ENCODE assay signal across 7 mouse cellular contexts in the genomic region with DNA sequence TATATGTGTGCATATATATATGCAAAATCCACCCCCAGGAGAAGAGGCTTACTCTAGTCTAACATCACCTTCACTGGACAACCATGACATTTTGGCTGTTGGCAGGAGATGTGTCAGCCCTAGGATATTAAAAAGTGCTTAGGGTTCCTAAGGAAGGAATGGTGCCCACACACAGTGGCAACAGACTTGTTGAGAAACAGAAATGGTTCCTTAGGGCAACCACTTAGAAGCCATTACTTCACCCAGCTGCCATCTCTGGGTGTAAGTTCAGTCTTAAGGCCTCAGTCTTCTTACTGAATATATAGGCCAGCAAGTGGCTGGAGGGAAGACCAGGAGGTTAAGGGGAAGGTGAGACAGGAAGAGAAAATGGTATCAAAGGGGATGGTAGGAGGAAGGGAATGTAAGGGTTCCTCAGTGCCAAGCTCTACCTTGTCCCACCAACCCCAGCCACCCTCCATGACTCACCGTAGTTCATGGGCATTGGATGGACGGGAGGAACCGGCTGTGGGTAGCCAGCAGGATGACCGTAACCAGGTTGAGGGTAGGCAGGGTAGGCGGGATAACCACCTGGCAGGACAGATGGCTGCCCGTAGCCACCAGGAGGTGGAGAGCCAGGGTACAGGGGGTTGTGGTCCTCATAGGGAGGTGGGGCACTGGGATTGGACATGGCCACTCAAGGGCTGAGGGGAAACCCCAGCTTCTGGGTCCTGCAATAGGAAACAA. TPM values are rescaled to one million over a fixed set of nuclear protein-coding genes. Genes with fewer than 3 reads are reported as not detected.
DNase-seq lines count a peak whose midpoint lies in the region; ATAC-seq and TF ChIP-seq lines count a peak whose summit lies in the region.

No protein-coding gene starts in this region.

- H3K4me3 ChIP-seq in kidney, embryonic 16.5 days (ENCODE audit: low read length) = no peak overlapping the region
- no peak overlapping the region for H3K4me3 ChIP-seq in embryonic facial prominence, embryonic 15.5 days (replicated peaks)
- H3K4me3 ChIP-seq in hindbrain, postnatal 0 days (ENCODE audit: low read length) = no peak overlapping the region
- H3K4me3 ChIP-seq in neural tube, embryonic 12.5 days = no peak overlapping the region

- H3K4me1 ChIP-seq in kidney, embryonic 16.5 days (ENCODE audit: insufficient read depth, low read length) = peaks cover 45% of the 10 kb centered on the region
- H3K4me1 ChIP-seq in embryonic facial prominence, embryonic 15.5 days = peaks cover 56% of the 10 kb centered on the region
- peaks cover 33% of the 10 kb centered on the region for H3K4me1 ChIP-seq in hindbrain, postnatal 0 days (ENCODE audit: insufficient read depth, low read length)
- peaks cover 20% of the 10 kb centered on the region for H3K4me1 ChIP-seq in neural tube, embryonic 12.5 days

- ATAC-seq in kidney, embryonic 16.5 days (ENCODE audit: low FRiP score, low TSS enrichment) = no peak
- ATAC-seq in embryonic facial prominence, embryonic 15.5 days (ENCODE audit: insufficient number of reproducible peaks, low FRiP score, low TSS enrichment, low read depth) = no peak
- no peak for ATAC-seq in hindbrain, postnatal 0 days
- ATAC-seq in neural tube, embryonic 12.5 days (ENCODE audit: low FRiP score, low read depth) = peak; percentile 14; the same call in 1 of the 2 replicates
- ATAC-seq in megakaryocyte progenitor cell, adult 5-6 weeks (replicated peaks; ENCODE audit: poor library complexity) = no peak; the same call in 1 of the 2 replicates

- H3K9ac ChIP-seq in kidney, embryonic 16.5 days (replicated peaks; ENCODE audit: low read length) = peak overlapping the region; percentile 62
- no peak overlapping the region for H3K9ac ChIP-seq in embryonic facial prominence, embryonic 15.5 days
- H3K9ac ChIP-seq in hindbrain, postnatal 0 days (replicated peaks; ENCODE audit: low read length) = no peak overlapping the region
- no peak overlapping the region for H3K9ac ChIP-seq in neural tube, embryonic 12.5 days

- peaks cover 36% of the 10 kb centered on the region for H3K36me3 ChIP-seq in kidney, embryonic 16.5 days (ENCODE audit: insufficient read depth, low read length)
- peaks cover 41% of the 10 kb centered on the region for H3K36me3 ChIP-seq in embryonic facial prominence, embryonic 15.5 days
- peaks cover 4% of the 10 kb centered on the region for H3K36me3 ChIP-seq in hindbrain, postnatal 0 days (ENCODE audit: insufficient read depth, low read length)
- peaks cover 23% of the 10 kb centered on the region for H3K36me3 ChIP-seq in neural tube, embryonic 12.5 days

- TF ChIP-seq CTCF in hindbrain, postnatal 0 days (IDR thresholded peaks at IDR 0.05; ENCODE audit: low read depth) = no peak

- no peak for DNase-seq in kidney, adult 18-20 months
- DNase-seq in hindbrain, postnatal 0 days (ENCODE audit: low spot score) = no peak
- no peak for DNase-seq in gastrocnemius, adult 8-10 months (ENCODE audit: low spot score in 2 of 2)

- H3K27ac ChIP-seq in kidney, embryonic 16.5 days (ENCODE audit: low read length) = peak overlapping the region; percentile 98
- H3K27ac ChIP-seq in embryonic facial prominence, embryonic 15.5 days (replicated peaks) = peak overlapping the region; percentile 99
- H3K27ac ChIP-seq in hindbrain, postnatal 0 days = peak overlapping the region; percentile 84
- no peak overlapping the region; the same call in 1 of the 2 replicates for H3K27ac ChIP-seq in neural tube, embryonic 12.5 days

- no peaks in the 10 kb centered on the region for H3K9me3 ChIP-seq in kidney, embryonic 16.5 days (ENCODE audit: low read length)
- H3K9me3 ChIP-seq in embryonic facial prominence, embryonic 15.5 days (replicated peaks) = no peaks in the 10 kb centered on the region
- H3K9me3 ChIP-seq in hindbrain, postnatal 0 days (ENCODE audit: low read length) = no peaks in the 10 kb centered on the region
- no peaks in the 10 kb centered on the region for H3K9me3 ChIP-seq in neural tube, embryonic 12.5 days

- H3K27me3 ChIP-seq in kidney, embryonic 16.5 days (ENCODE audit: insufficient read depth, low read length) = no peaks in the 10 kb centered on the region
- H3K27me3 ChIP-seq in embryonic facial prominence, embryonic 15.5 days = no peaks in the 10 kb centered on the region
- H3K27me3 ChIP-seq in hindbrain, postnatal 0 days (ENCODE audit: insufficient read depth, low read length) = no peaks in the 10 kb centered on the region
- no peaks in the 10 kb centered on the region for H3K27me3 ChIP-seq in neural tube, embryonic 12.5 days (replicated peaks)

- peak overlapping the region; percentile 43 for H3K4me2 ChIP-seq in kidney, embryonic 16.5 days (replicated peaks; ENCODE audit: low read depth, low read length)
- H3K4me2 ChIP-seq in embryonic facial prominence, embryonic 15.5 days (replicated peaks) = peak overlapping the region; percentile 43
- no peak overlapping the region for H3K4me2 ChIP-seq in hindbrain, postnatal 0 days (ENCODE audit: low read depth, low read length)
- 0 out of 2 replicates have a peak overlapping the region, but pooled peaks have one; percentile 44 for H3K4me2 ChIP-seq in neural tube, embryonic 12.5 days (replicated peaks)

- WGBS in kidney, embryonic 16.5 days = 81% methylated on average over 6 of the region's 6 CpGs
- 82% methylated on average over 6 of the region's 6 CpGs for WGBS in embryonic facial prominence, embryonic 15.5 days
- WGBS in hindbrain, postnatal 0 days = 83% methylated on average over 6 of the region's 6 CpGs
- WGBS in neural tube, embryonic 12.5 days = 95% methylated on average over 6 of the region's 6 CpGs

RNA-seq across cellular contexts. Expression of a gene that starts 10.2 kb away (rescaled TPM):
- 149 and 156 TPM in 2 replicates for polyA plus RNA-seq in kidney, embryonic 16.5 days (2015; fragmentation: Nextera tagmentation; extraction: Ambion mirVana)
- 120 and 130 TPM in 2 replicates for polyA plus RNA-seq in embryonic facial prominence, embryonic 15.5 days (2015; fragmentation: Nextera tagmentation; extraction: Ambion mirVana)
- total RNA-seq in hindbrain, postnatal 0 days (2014; rRNA removed) = 102 and 113 TPM in 2 replicates
- polyA plus RNA-seq in hindbrain, postnatal 0 days (2015; fragmentation: Nextera tagmentation; extraction: Ambion mirVana) = 143 TPM in 2 replicates
- polyA plus RNA-seq in neural tube, embryonic 12.5 days (2016; fragmentation: Nextera tagmentation; extraction: Ambion mirVana) = 96.1 and 104 TPM in 2 replicates
- total RNA-seq in megakaryocyte progenitor cell, adult 5-6 weeks (2015) = 29.8 and 32.4 TPM in 2 replicates
- 11.2 and 21.6 TPM in 2 replicates for total RNA-seq in megakaryocyte progenitor cell, adult 5-6 weeks (2017)
- 10 to 100 TPM; 51.9 to 56.2 (median 53.1) TPM for total RNA-seq in gastrocnemius, adult 8-10 months (2022)

RNA-seq across cellular contexts. Expression of a gene that starts 10.4 kb away (rescaled TPM):
- 322 and 350 TPM in 2 replicates for polyA plus RNA-seq in kidney, embryonic 16.5 days (2015; fragmentation: Nextera tagmentation; extraction: Ambion mirVana)
- polyA plus RNA-seq in embryonic facial prominence, embryonic 15.5 days (2015; fragmentation: Nextera tagmentation; extraction: Ambion mirVana) = 247 and 256 TPM in 2 replicates
- total RNA-seq in hindbrain, postnatal 0 days (2014; rRNA removed) = 131 and 161 TPM in 2 replicates
- 212 and 219 TPM in 2 replicates for polyA plus RNA-seq in hindbrain, postnatal 0 days (2015; fragmentation: Nextera tagmentation; extraction: Ambion mirVana)
- 189 and 196 TPM in 2 replicates for polyA plus RNA-seq in neural tube, embryonic 12.5 days (2016; fragmentation: Nextera tagmentation; extraction: Ambion mirVana)
- total RNA-seq in megakaryocyte progenitor cell, adult 5-6 weeks (2015) = 45.3 and 49.7 TPM in 2 replicates
- total RNA-seq in megakaryocyte progenitor cell, adult 5-6 weeks (2017) = 98.1 and 104 TPM in 2 replicates
- total RNA-seq in gastrocnemius, adult 8-10 months (2022) = 10 to 100 TPM; 73.2 to 88.7 (median 78.0) TPM

RNA-seq across cellular contexts. Expression of a gene that starts 10.5 kb away (rescaled TPM):
- polyA plus RNA-seq in kidney, embryonic 16.5 days (2015; fragmentation: Nextera tagmentation; extraction: Ambion mirVana) = 33.5 and 35.1 TPM in 2 replicates
- 56.6 and 63.9 TPM in 2 replicates for polyA plus RNA-seq in embryonic facial prominence, embryonic 15.5 days (2015; fragmentation: Nextera tagmentation; extraction: Ambion mirVana)
- total RNA-seq in hindbrain, postnatal 0 days (2014; rRNA removed) = 16.4 and 17.5 TPM in 2 replicates
- polyA plus RNA-seq in hindbrain, postnatal 0 days (2015; fragmentation: Nextera tagmentation; extraction: Ambion mirVana) = 14.8 and 16.5 TPM in 2 replicates
- polyA plus RNA-seq in neural tube, embryonic 12.5 days (2016; fragmentation: Nextera tagmentation; extraction: Ambion mirVana) = 9.0 and 9.5 TPM in 2 replicates
- 13.6 and 13.8 TPM in 2 replicates for total RNA-seq in megakaryocyte progenitor cell, adult 5-6 weeks (2015)
- 14.0 and 18.4 TPM in 2 replicates for total RNA-seq in megakaryocyte progenitor cell, adult 5-6 weeks (2017)
- 10 to 100 TPM; 31.3 to 38.1 (median 32.9) TPM for total RNA-seq in gastrocnemius, adult 8-10 months (2022)

RNA-seq across cellular contexts. Expression of a gene that starts 16.5 kb away (rescaled TPM):
- 1.6 and 1.9 TPM in 2 replicates for polyA plus RNA-seq in kidney, embryonic 16.5 days (2015; fragmentation: Nextera tagmentation; extraction: Ambion mirVana)
- not detected in 2 replicates for polyA plus RNA-seq in embryonic facial prominence, embryonic 15.5 days (2015; fragmentation: Nextera tagmentation; extraction: Ambion mirVana)
- total RNA-seq in hindbrain, postnatal 0 days (2014; rRNA removed) = not detected in 2 replicates
- 0.16 TPM in 1 of 2 replicates, not detected in the other for polyA plus RNA-seq in hindbrain, postnatal 0 days (2015; fragmentation: Nextera tagmentation; extraction: Ambion mirVana)
- polyA plus RNA-seq in neural tube, embryonic 12.5 days (2016; fragmentation: Nextera tagmentation; extraction: Ambion mirVana) = 0.19 TPM in 1 of 2 replicates, not detected in the other
- total RNA-seq in megakaryocyte progenitor cell, adult 5-6 weeks (2015) = 0.12 TPM in 1 of 2 replicates, not detected in the other
- not detected in 2 replicates for total RNA-seq in megakaryocyte progenitor cell, adult 5-6 weeks (2017)
- not detected for total RNA-seq in gastrocnemius, adult 8-10 months (2022)

RNA-seq across cellular contexts. Expression of a gene that starts 59.0 kb away (rescaled TPM):
- 441 and 457 TPM in 2 replicates for polyA plus RNA-seq in kidney, embryonic 16.5 days (2015; fragmentation: Nextera tagmentation; extraction: Ambion mirVana)
- 401 and 415 TPM in 2 replicates for polyA plus RNA-seq in embryonic facial prominence, embryonic 15.5 days (2015; fragmentation: Nextera tagmentation; extraction: Ambion mirVana)
- total RNA-seq in hindbrain, postnatal 0 days (2014; rRNA removed) = 108 and 131 TPM in 2 replicates
- polyA plus RNA-seq in hindbrain, postnatal 0 days (2015; fragmentation: Nextera tagmentation; extraction: Ambion mirVana) = 414 and 417 TPM in 2 replicates
- 374 and 394 TPM in 2 replicates for polyA plus RNA-seq in neural tube, embryonic 12.5 days (2016; fragmentation: Nextera tagmentation; extraction: Ambion mirVana)
- 802 and 912 TPM in 2 replicates for total RNA-seq in megakaryocyte progenitor cell, adult 5-6 weeks (2015)
- total RNA-seq in megakaryocyte progenitor cell, adult 5-6 weeks (2017) = 414 and 435 TPM in 2 replicates
- total RNA-seq in gastrocnemius, adult 8-10 months (2022) = 10 to 100 TPM; 70.0 to 81.5 (median 72.2) TPM
